Mouse (Mus musculus) liver, adult 2 months (tissue): Measurements from ENCODE around the gene Polr3k. TPM values are rescaled to one million over a fixed set of nuclear protein-coding genes. Genes with fewer than 3 reads are reported as not detected.

Experiments
- DNase-seq: peaks from one replicate; pipeline ENCODE4 v3.0.0-alpha.2; 2011; ENCODE audit warnings: low read depth, low spot score; ENCODE audit errors: extremely low read depth
- H3K27ac ChIP-seq: fragments of 200-500 bp; replicated peaks from 2 replicates; pipeline ENCODE4 v1.5.1; 2012; ENCODE audit warnings: low read depth, mild to moderate bottlenecking, control low read depth, inconsistent platforms, low read length; ENCODE audit not compliant: insufficient read depth
- H3K27me3 ChIP-seq: fragments of 200-500 bp; 2 replicates; pipeline ENCODE4 v1.6.1; 2012; ENCODE audit warnings: mild to moderate bottlenecking, moderate library complexity, low read length, inconsistent platforms; ENCODE audit not compliant: control insufficient read depth, insufficient read depth
- H3K36me3 ChIP-seq: fragments of 200-500 bp; 2 replicates; pipeline ENCODE4 v1.6.1; 2012; ENCODE audit warnings: low read length, inconsistent platforms; ENCODE audit not compliant: control insufficient read depth, insufficient read depth
- H3K4me1 ChIP-seq: fragments of 200-500 bp; 2 replicates; pipeline ENCODE4 v1.6.1; 2011; ENCODE audit warnings: low read length; ENCODE audit not compliant: control insufficient read depth, insufficient read depth
- H3K4me3 ChIP-seq: fragments of 200-500 bp; 2 replicates; pipeline ENCODE4 v1.5.1; 2011; ENCODE audit warnings: low read depth, mild to moderate bottlenecking, control low read depth, low read length, moderate library complexity; ENCODE audit not compliant: insufficient read depth
- H3K79me2 ChIP-seq: fragments of 200-500 bp; 2 replicates; pipeline ENCODE4 v1.6.1; 2012; ENCODE audit warnings: inconsistent platforms, mild to moderate bottlenecking, low read length, moderate library complexity; ENCODE audit not compliant: control insufficient read depth, insufficient read depth
- H3K9ac ChIP-seq: fragments of 200-500 bp; 2 replicates; pipeline ENCODE4 v1.6.1; 2012; ENCODE audit warnings: low read depth, mild to moderate bottlenecking, control low read depth, inconsistent platforms, low read length
- CTCF ChIP-seq: fragments of 200-500 bp; IDR thresholded peaks from 2 replicates; pipeline ENCODE4 v1.5.1; 2011; ENCODE audit warnings: low read depth, low read length, control low read depth
- POLR2A ChIP-seq: fragments of 200-500 bp; IDR thresholded peaks from 2 replicates; pipeline ENCODE4 v1.6.1; 2011; ENCODE audit warnings: low read length, control low read depth; ENCODE audit not compliant: insufficient read depth; ENCODE audit errors: extremely low read depth
- WGBS: fragments of 180-500 bp; shearing (Covaris S2); methylation state at CpG from one replicate; pipeline ENCODE4 v1.1.7; 2018; 5-methylcytosine and 5-hydroxymethylcytosine counted together
- polyA plus RNA-seq: library from polyadenylated mRNA; depleted of rRNA; stranded (reverse); fragments of >200 nt; gene quantifications from 2 replicates; pipeline ENCODE4 v1.2.3, GENCODE M21; 2012; rRNA removed
- total RNA-seq: library from RNA; depleted of rRNA; stranded (reverse); fragments of >200 nt; gene quantifications from 2 replicates; pipeline ENCODE4 v1.2.3, GENCODE M21; 2014; rRNA removed

Polr3k gene
- total RNA-seq (11.7 and 14.0 TPM in 2 replicates), polyA plus RNA-seq (2.9 and 3.8 TPM in 2 replicates)

GRCm38 (mm10) chr2:181863791-181864535 is at the start of gene Polr3k:
TSS of gene Polr3k (plus strand) at chr2:181864337.
- H3K79me2 ChIP-seq = no peaks in the 10 kb centered on the region; the same call in 1 of the 2 replicates
- under 1% methylated on average over 35 of the region's 35 CpGs for WGBS
- peak within 1 kb of the TSS; percentile 81 for H3K4me3 ChIP-seq
- H3K9ac ChIP-seq = peak within 1 kb of the TSS; percentile 68
- H3K36me3 ChIP-seq = peaks cover 9% of the 10 kb centered on the region
- H3K27me3 ChIP-seq = no peaks in the 10 kb centered on the region
- peak within 1 kb of the TSS; percentile 10; the same call in 1 of the 2 replicates for H3K27ac ChIP-seq
- H3K4me1 ChIP-seq = peaks cover 6% of the 10 kb centered on the region
- TF ChIP-seq POLR2A (peak; percentile 30; the same call in 1 of the 2 replicates), CTCF (no peak)
- peak; percentile 95 for DNase-seq

- Histone ChIP-seq H3K27ac (no peak overlapping the region), H3K27me3 (no peaks in the 10 kb centered on the region), H3K79me2 (no peaks in the 10 kb centered on the region), H3K36me3 (no peaks in the 10 kb centered on the region), H3K4me1 (no peaks in the 10 kb centered on the region), H3K4me3 (no peak overlapping the region), H3K9ac (no peak overlapping the region)
- TF ChIP-seq CTCF = no peak
- WGBS = 43% methylated on average over 2 of the region's 2 CpGs
- no peak for DNase-seq
These were observed 35.0 kb upstream of the Polr3k start for GRCm38 (mm10) chr2:181829032-181829650.

GRCm38 (mm10) chr2:181832745-181833144 is 31.4 kb upstream of the Polr3k start:
- DNase-seq = no peak
- TF ChIP-seq CTCF (no peak), POLR2A (no peak)
- H3K27me3 ChIP-seq = no peaks in the 10 kb centered on the region
- 78% methylated on average over 2 of the region's 2 CpGs for WGBS
- H3K4me1 ChIP-seq = peaks cover 1% of the 10 kb centered on the region; the same call in 1 of the 2 replicates
- H3K27ac ChIP-seq = no peak overlapping the region
- no peak overlapping the region for H3K9ac ChIP-seq
- no peaks in the 10 kb centered on the region for H3K79me2 ChIP-seq
- H3K36me3 ChIP-seq = no peaks in the 10 kb centered on the region
- no peak overlapping the region for H3K4me3 ChIP-seq

- H3K9ac ChIP-seq = peak within 1 kb of the TSS; percentile 82
These were observed 26.5 kb upstream of the Polr3k start, which contains the start of gene Pcmtd2 for GRCm38 (mm10) chr2:181837372-181838292. TSS of gene Pcmtd2 (plus strand) at chr2:181837854.

GRCm38 (mm10) chr2:181838293-181838680 is 25.9 kb upstream of the Polr3k start:
- H3K9ac ChIP-seq = peak overlapping the region; percentile 82
- H3K4me3 ChIP-seq = peak overlapping the region; percentile 82
- WGBS = 2% methylated on average over 3 of the region's 3 CpGs
- no peaks in the 10 kb centered on the region for H3K27me3 ChIP-seq
- peaks cover 4% of the 10 kb centered on the region; the same call in 1 of the 2 replicates for H3K4me1 ChIP-seq
- H3K27ac ChIP-seq = no peak overlapping the region
- H3K36me3 ChIP-seq = peaks cover 20% of the 10 kb centered on the region
- TF ChIP-seq CTCF (no peak), POLR2A (no peak)
- peaks cover 4% of the 10 kb centered on the region; the same call in 1 of the 2 replicates for H3K79me2 ChIP-seq
- DNase-seq = peak; percentile 23

More at GRCm38 (mm10) chr2:181837372-181838292, 26.5 kb upstream of the Polr3k start, which contains the start of gene Pcmtd2:
- WGBS = under 1% methylated on average over 35 of the region's 35 CpGs
- no peak for TF ChIP-seq CTCF
- peak; percentile 93 for TF ChIP-seq POLR2A
- no peaks in the 10 kb centered on the region for H3K27me3 ChIP-seq
- H3K36me3 ChIP-seq = peaks cover 18% of the 10 kb centered on the region
- H3K27ac ChIP-seq = peak within 1 kb of the TSS; percentile 69
- DNase-seq = peak; percentile 81
- H3K79me2 ChIP-seq = peaks cover 4% of the 10 kb centered on the region; the same call in 1 of the 2 replicates
- H3K4me3 ChIP-seq = peak within 1 kb of the TSS; percentile 82
- H3K4me1 ChIP-seq = peaks cover 4% of the 10 kb centered on the region; the same call in 1 of the 2 replicates
